Mouse (Mus musculus): ENCODE measurements at regions not wholly inside any gene's neighbourhood (a gene's known extent, or its start where the extent isn't known, plus 50 kb on each side); places are given as distances from the start of the nearest gene placed in this dataset.

DNA sequence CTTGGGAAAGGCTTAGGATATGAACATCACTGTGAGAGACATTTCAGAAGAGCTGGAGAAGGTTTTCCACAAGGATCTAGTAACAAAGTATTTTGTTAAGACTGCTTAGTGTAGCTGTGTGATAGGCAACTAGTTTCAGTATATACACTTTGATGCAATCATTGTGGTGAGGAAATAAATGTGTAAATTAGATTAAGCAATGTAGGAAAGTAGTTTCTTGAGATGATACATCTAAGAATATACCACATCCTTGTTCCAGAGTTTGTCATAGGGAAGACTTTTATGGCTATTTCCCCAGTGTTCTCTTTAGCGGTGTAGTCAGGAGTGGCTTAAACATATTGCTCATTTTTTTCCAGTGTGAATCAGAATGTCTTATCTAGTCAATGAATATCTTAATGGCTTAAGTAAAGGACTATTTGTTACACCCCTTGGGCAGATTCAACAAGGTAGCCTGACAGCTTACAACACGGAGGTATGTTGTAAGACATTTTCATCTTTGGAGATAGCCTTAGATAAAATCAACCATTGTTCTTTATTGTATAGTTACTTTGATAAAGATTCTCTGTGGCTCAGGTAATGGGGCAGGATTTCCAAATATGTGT lies 78.8 kb downstream of the Gja1 start:
- TF ChIP-seq POLR2A (IDR thresholded peaks at IDR 0.05; ENCODE audit: low read depth, low read length) (no peak), CTCF (IDR thresholded peaks at IDR 0.05; ENCODE audit: extremely low read depth, insufficient read length, insufficient replicate concordance, low read depth, low read length) (no peak)

All from small intestine, adult 2 months (tissue).